In genomic region chr7:80186531-80187296, GRCm38 (mm10) we compare ENCODE assay signal across 8 mouse cellular contexts. TPM values are rescaled to one million over a fixed set of nuclear protein-coding genes. Genes with fewer than 3 reads are reported as not detected.
DNase-seq lines count a peak whose midpoint lies in the region; ATAC-seq and TF ChIP-seq lines count a peak whose summit lies in the region.

TSS of gene Sema4b (plus strand) at chr7:80186841.

- peaks cover 6% of the 10 kb centered on the region; the same call in 1 of the 2 replicates for H3K36me3 ChIP-seq in forebrain, embryonic 10.5 days (replicated peaks)
- H3K36me3 ChIP-seq in heart, embryonic 13.5 days, result no peaks in the 10 kb centered on the region; the same call in 1 of the 2 replicates
- no peaks in the 10 kb centered on the region for H3K36me3 ChIP-seq in kidney, postnatal 0 days (ENCODE audit: insufficient read depth, low read length)

- ATAC-seq in heart, embryonic 13.5 days (ENCODE audit: extremely low read depth, insufficient number of reproducible peaks, low FRiP score, low TSS enrichment), result peak; percentile 81
- ATAC-seq in kidney, postnatal 0 days (replicated peaks; ENCODE audit: low FRiP score, low read depth), result peak; percentile 89
- ATAC-seq in monocyte, adult 5-6 weeks (replicated peaks; ENCODE audit: insufficient number of reproducible peaks, low FRiP score, low TSS enrichment, poor library complexity, severe bottlenecking), result 0 out of 2 replicates have a peak, but pooled peaks have one; percentile 8

- under 1% methylated on average over 51 of the region's 51 CpGs for WGBS in forebrain, embryonic 10.5 days
- under 1% methylated on average over 45 of the region's 51 CpGs for WGBS in heart, embryonic 13.5 days
- 1% methylated on average over 47 of the region's 51 CpGs for WGBS in kidney, postnatal 0 days

- no peaks in the 10 kb centered on the region for H3K27me3 ChIP-seq in forebrain, embryonic 10.5 days (ENCODE audit: poor library complexity, severe bottlenecking)
- peaks cover 35% of the 10 kb centered on the region for H3K27me3 ChIP-seq in heart, embryonic 13.5 days (replicated peaks)
- H3K27me3 ChIP-seq in kidney, postnatal 0 days (ENCODE audit: insufficient read depth, low read length), result no peaks in the 10 kb centered on the region

- H3K4me1 ChIP-seq in forebrain, embryonic 10.5 days, result peaks cover 78% of the 10 kb centered on the region
- peaks cover 70% of the 10 kb centered on the region for H3K4me1 ChIP-seq in heart, embryonic 13.5 days
- peaks cover 36% of the 10 kb centered on the region for H3K4me1 ChIP-seq in kidney, postnatal 0 days (replicated peaks; ENCODE audit: insufficient read depth, low read length)

- no peak for TF ChIP-seq CTCF in brain, embryonic 14.5 days (IDR thresholded peaks at IDR 0.05; ENCODE audit: borderline replicate concordance, extremely low read depth, insufficient read depth, insufficient read length)
- TF ChIP-seq CTCF in kidney, postnatal 0 days (IDR thresholded peaks at IDR 0.05; ENCODE audit: low read depth), result no peak

- no peak for TF ChIP-seq POLR2A in brain, embryonic 14.5 days (IDR thresholded peaks at IDR 0.05; ENCODE audit: borderline replicate concordance, extremely low read depth, insufficient read depth, insufficient read length, poor library complexity, severe bottlenecking)

- peak within 1 kb of the TSS; percentile 77 for H3K9ac ChIP-seq in heart, embryonic 13.5 days
- H3K9ac ChIP-seq in kidney, postnatal 0 days (ENCODE audit: low read depth, low read length), result peak within 1 kb of the TSS; percentile 60

- H3K27ac ChIP-seq in forebrain, embryonic 10.5 days, result peak within 1 kb of the TSS; percentile 97
- peak within 1 kb of the TSS; percentile 91 for H3K27ac ChIP-seq in heart, embryonic 13.5 days (replicated peaks)
- H3K27ac ChIP-seq in kidney, postnatal 0 days, result peak within 1 kb of the TSS; percentile 92

- H3K4me2 ChIP-seq in heart, embryonic 13.5 days, result peak within 1 kb of the TSS; percentile 72
- H3K4me2 ChIP-seq in kidney, postnatal 0 days (ENCODE audit: low read length), result peak within 1 kb of the TSS; percentile 80

- no peaks in the 10 kb centered on the region for H3K9me3 ChIP-seq in forebrain, embryonic 10.5 days
- no peaks in the 10 kb centered on the region for H3K9me3 ChIP-seq in heart, embryonic 13.5 days
- H3K9me3 ChIP-seq in kidney, postnatal 0 days (replicated peaks; ENCODE audit: low read length), result no peaks in the 10 kb centered on the region

- peak; percentile 95 for DNase-seq in 3134 (ENCODE audit: extremely low read depth, insufficient read length, low spot score)
- peak; percentile 98 for DNase-seq in brain, embryonic 14.5 days (ENCODE audit: low read depth)
- DNase-seq in forebrain, embryonic 10.5 days (ENCODE audit: extremely low spot score, low spot score), result peak; percentile 95
- DNase-seq in kidney, postnatal 0 days (ENCODE audit: low spot score), result peak; percentile 91
- DNase-seq in liver, result peak; percentile 90
- peak; percentile 68 to 79 for DNase-seq in spleen, postnatal 14 days (ENCODE audit: low spot score in 2 of 2)

- peak within 1 kb of the TSS; percentile 64 for H3K4me3 ChIP-seq in forebrain, embryonic 10.5 days
- peak within 1 kb of the TSS; percentile 59 for H3K4me3 ChIP-seq in heart, embryonic 13.5 days
- H3K4me3 ChIP-seq in kidney, postnatal 0 days (replicated peaks; ENCODE audit: low read depth, low read length), result peak within 1 kb of the TSS; percentile 47

RNA-seq across cellular contexts. Expression of gene Sema4b, which starts in this region (rescaled TPM):
- 14.7 and 23.6 TPM in 2 replicates for polyA plus RNA-seq in brain, embryonic 14.5 days (2012; rRNA removed)
- polyA plus RNA-seq in forebrain, embryonic 10.5 days (2016; fragmentation: Nextera tagmentation; extraction: Ambion mirVana), result 15.1 and 15.9 TPM in 2 replicates
- 9.9 and 11.3 TPM in 2 replicates for polyA plus RNA-seq in heart, embryonic 13.5 days (2015; fragmentation: Nextera tagmentation; extraction: Ambion mirVana)
- 20.7 and 21.2 TPM in 2 replicates for polyA plus RNA-seq in kidney, postnatal 0 days (2015; fragmentation: Nextera tagmentation; extraction: Ambion mirVana)
- total RNA-seq in monocyte, adult 5-6 weeks (2017), result 7.4 to 9.3 TPM (median 9.1 TPM) in 3 replicates

Comparison
In these comparisons a context has a peak if more than half of its experiments do, and no peak if none do; other contexts are left out.
1. Peak in every context shown above with its lines: DNase-seq, ATAC-seq, H3K4me3 ChIP-seq and H3K27ac ChIP-seq.
2. ATAC-seq: peak in every context shown above with its lines; median percentile 89 in kidney, postnatal 0 days; 81 in heart, embryonic 13.5 days; 8 in monocyte, adult 5-6 weeks.